Mouse (Mus musculus) megakaryocyte, embryonic 14.5 days (primary cell): ENCODE measurements around the gene Cnpy2. TPM values are rescaled to one million over a fixed set of nuclear protein-coding genes. Genes with fewer than 3 reads are reported as not detected.

Experiments used
- H3K27me3 ChIP-seq: replicated peaks from 2 replicates; pipeline ENCODE3; 2012; ENCODE audit warnings: inconsistent platforms
- H3K36me3 ChIP-seq: replicated peaks from 2 replicates; pipeline ENCODE3; 2012; ENCODE audit warnings: low read length, inconsistent platforms, mixed read lengths
- H3K4me1 ChIP-seq: 2 replicates; pipeline ENCODE4 v1.6.1; 2012; ENCODE audit warnings: inconsistent platforms
- H3K4me3 ChIP-seq: replicated peaks from 2 replicates; pipeline ENCODE3; 2012; ENCODE audit warnings: moderate library complexity, mild to moderate bottlenecking, inconsistent platforms
- H3K9me3 ChIP-seq: 2 replicates; pipeline ENCODE4 v1.6.1; 2012; ENCODE audit warnings: inconsistent platforms
- FLI1 ChIP-seq: IDR thresholded peaks from 2 replicates; pipeline ENCODE4 v1.6.1; 2012; ENCODE audit warnings: low read length, inconsistent platforms, mixed read lengths
- GATA1 ChIP-seq: IDR thresholded peaks from 3 replicates; pipeline ENCODE4 v1.6.1; 2012; ENCODE audit warnings: mixed read lengths, low read length, inconsistent platforms, borderline replicate concordance
- polyA plus RNA-seq: library from polyadenylated mRNA; stranded (reverse); fragments of >175 nt; gene quantifications from 2 replicates; pipeline ENCODE4 v1.2.3, GENCODE M21; 2012; ENCODE audit warnings: low replicate concordance; ENCODE audit not compliant: insufficient read depth

The Cnpy2 gene
- polyA plus RNA-seq, 1 experiment: 98.4 TPM

DNA sequence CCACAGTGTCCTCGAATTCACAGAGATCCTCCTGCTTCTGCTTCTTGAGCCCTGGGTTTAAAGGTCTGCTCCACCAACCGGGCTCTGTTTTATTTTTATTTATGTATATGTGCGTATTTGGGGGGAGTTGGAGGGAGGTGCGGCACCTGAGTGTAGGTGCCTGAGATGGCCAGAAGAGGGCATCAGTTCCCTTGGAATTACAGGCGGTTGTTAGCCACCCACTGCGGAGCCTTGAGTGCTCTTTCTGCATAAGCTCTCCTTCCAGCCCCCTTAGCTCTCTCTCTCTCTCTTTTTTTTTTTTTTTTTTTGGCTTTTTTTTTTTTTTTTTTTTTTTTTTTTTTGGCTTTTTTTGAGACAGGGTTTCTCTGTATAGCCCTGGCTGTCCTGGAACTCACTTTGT lies 52.1 kb downstream of the Cnpy2 start:
- Histone ChIP-seq H3K9me3 (no peaks in the 10 kb centered on the region), H3K4me3 (no peak overlapping the region), H3K4me1 (peaks cover 54% of the 10 kb centered on the region), H3K36me3 (peaks cover 15% of the 10 kb centered on the region), H3K27me3 (no peaks in the 10 kb centered on the region)
- no peak for TF ChIP-seq GATA1
- no peak for TF ChIP-seq FLI1

DNA sequence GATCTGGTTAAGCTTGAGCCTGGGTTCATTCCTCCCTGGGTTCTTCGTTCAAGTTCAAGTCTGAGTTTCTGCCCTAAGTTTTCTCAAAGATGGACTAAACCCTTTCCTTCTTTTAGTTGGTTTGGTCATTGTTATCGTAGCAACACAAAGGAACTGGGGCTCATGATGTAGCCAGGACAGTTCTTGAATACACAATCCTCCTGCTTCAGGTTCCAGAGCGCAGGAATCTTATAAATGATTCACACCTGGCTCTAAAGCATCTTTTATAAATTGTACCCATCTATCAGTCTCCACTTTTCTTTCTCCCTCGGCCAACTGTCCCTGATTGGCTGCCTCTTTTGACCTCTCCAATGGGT lies 53.8 kb downstream of the Cnpy2 start:
- H3K9me3 ChIP-seq: no peaks in the 10 kb centered on the region
- no peaks in the 10 kb centered on the region for H3K27me3 ChIP-seq
- peaks cover 29% of the 10 kb centered on the region for H3K36me3 ChIP-seq
- peak overlapping the region; percentile 96 for H3K4me3 ChIP-seq
- peaks cover 43% of the 10 kb centered on the region for H3K4me1 ChIP-seq
- TF ChIP-seq FLI1 (no peak), GATA1 (no peak)

DNA sequence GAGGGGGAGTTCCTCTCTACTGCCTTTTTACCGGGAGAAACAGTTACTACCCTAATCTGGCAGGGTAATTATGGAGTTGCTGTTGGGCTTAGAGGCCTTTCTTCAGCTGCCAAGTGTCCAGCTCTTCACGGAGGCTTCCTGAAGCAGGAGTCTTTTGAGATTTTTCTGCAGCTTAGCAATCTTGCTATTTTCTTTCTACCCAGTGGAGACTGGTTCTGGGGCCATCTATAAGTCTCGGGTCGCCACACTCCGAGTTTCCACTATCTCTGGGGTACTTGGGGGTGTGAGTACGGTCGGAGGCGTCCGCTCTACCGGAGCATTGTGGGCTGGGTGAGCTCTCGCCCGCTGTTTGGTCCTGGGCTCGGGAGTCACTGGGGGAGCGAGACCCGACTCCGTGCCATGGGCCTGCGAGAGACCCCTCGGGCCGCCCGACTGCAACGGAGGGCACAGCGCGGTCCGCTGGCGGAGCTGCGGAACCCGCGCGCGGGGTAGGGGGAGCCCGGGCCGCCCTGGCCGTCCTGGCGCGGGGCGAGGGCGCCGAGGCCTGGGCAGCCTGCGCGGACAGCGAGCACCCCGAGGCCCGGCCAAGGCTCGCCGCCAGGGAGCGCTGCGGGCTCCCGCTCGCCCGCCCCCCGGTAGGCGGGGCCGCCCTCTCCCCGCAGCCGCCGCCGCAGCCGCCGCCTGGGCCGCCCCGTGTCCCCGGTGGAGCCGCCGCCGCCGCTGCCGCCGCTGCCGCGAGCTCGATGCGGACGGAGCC lies 54.4 kb downstream of the Cnpy2 start, which contains the start of gene Ankrd52:
TSS of gene Ankrd52 (plus strand) at position 661 of the 757 bp plus-strand sequence.
- no peaks in the 10 kb centered on the region for H3K27me3 ChIP-seq
- no peaks in the 10 kb centered on the region for H3K9me3 ChIP-seq
- TF ChIP-seq GATA1: no peak
- no peak for TF ChIP-seq FLI1
- peaks cover 33% of the 10 kb centered on the region for H3K36me3 ChIP-seq
- peaks cover 43% of the 10 kb centered on the region for H3K4me1 ChIP-seq
- H3K4me3 ChIP-seq: peak within 1 kb of the TSS; percentile 96

Other genes with a start within 250 kb of the Cnpy2 start
- gene Atp5b, start 239.2 kb upstream of the Cnpy2 start, polyA plus RNA-seq: 796 and 843 TPM in 2 replicates
- gene Baz2a, start 230.9 kb upstream of the Cnpy2 start, polyA plus RNA-seq: 6.9 and 16.7 TPM in 2 replicates
- gene Rbms2, start 142.2 kb upstream of the Cnpy2 start, polyA plus RNA-seq: 1.6 and 7.6 TPM in 2 replicates
- 1.8 TPM in 1 of 2 replicates, not detected in the other for gene Gls2, start 128.0 kb upstream of the Cnpy2 start, polyA plus RNA-seq
- gene Spryd4, start 110.7 kb upstream of the Cnpy2 start, polyA plus RNA-seq: 0.73 TPM in 1 of 2 replicates, not detected in the other
- not detected in 2 replicates for gene Mip, start 96.6 kb upstream of the Cnpy2 start, polyA plus RNA-seq
- gene Timeless, start 90.4 kb upstream of the Cnpy2 start, polyA plus RNA-seq: 2.2 and 8.3 TPM in 2 replicates
- gene Apon, start 68.4 kb upstream of the Cnpy2 start, polyA plus RNA-seq: not detected in 2 replicates
- gene Apof, start 53.8 kb upstream of the Cnpy2 start, polyA plus RNA-seq: not detected in 2 replicates
- 8.1 and 18.2 TPM in 2 replicates for gene Stat2, start 51.9 kb upstream of the Cnpy2 start, polyA plus RNA-seq
- gene Il23a, start 23.7 kb upstream of the Cnpy2 start, polyA plus RNA-seq: 0.49 TPM in 1 of 2 replicates, not detected in the other
- gene Pan2, start 19.1 kb upstream of the Cnpy2 start, polyA plus RNA-seq: 0.91 and 1.1 TPM in 2 replicates
- gene Cs, start 15.3 kb downstream of the Cnpy2 start, polyA plus RNA-seq: 2.6 and 12.1 TPM in 2 replicates
- 5.0 and 18.0 TPM in 2 replicates for gene Coq10a, start 46.5 kb downstream of the Cnpy2 start, polyA plus RNA-seq
- gene Ankrd52, start 54.7 kb downstream of the Cnpy2 start, polyA plus RNA-seq: 18.3 and 19.7 TPM in 2 replicates
- not detected in 2 replicates for gene Slc39a5, start 78.8 kb downstream of the Cnpy2 start, polyA plus RNA-seq
- 458 and 1,055 TPM in 2 replicates for gene Nabp2, start 89.0 kb downstream of the Cnpy2 start, polyA plus RNA-seq
- 17.0 and 19.5 TPM in 2 replicates for gene Rnf41, start 89.2 kb downstream of the Cnpy2 start, polyA plus RNA-seq
- 86.7 and 138 TPM in 2 replicates for gene Smarcc2, start 136.8 kb downstream of the Cnpy2 start, polyA plus RNA-seq
- 175 and 2,406 TPM in 2 replicates for gene Myl6, start 171.7 kb downstream of the Cnpy2 start, polyA plus RNA-seq
- gene Myl6b, start 176.2 kb downstream of the Cnpy2 start, polyA plus RNA-seq: 9.5 and 15.9 TPM in 2 replicates
- gene Esyt1, start 203.4 kb downstream of the Cnpy2 start, polyA plus RNA-seq: 48.5 and 62.5 TPM in 2 replicates
- gene Zc3h10, start 225.3 kb downstream of the Cnpy2 start, polyA plus RNA-seq: 21.5 and 24.2 TPM in 2 replicates
- gene Rpl41, start 226.8 kb downstream of the Cnpy2 start, polyA plus RNA-seq: 1,477 and 10,817 TPM in 2 replicates
- gene Pa2g4, start 243.5 kb downstream of the Cnpy2 start, polyA plus RNA-seq: 407 and 451 TPM in 2 replicates